Mouse (Mus musculus) right cerebral cortex, adult 2 months (tissue): ENCODE data around the gene Snx5.

Experiments used
- DNase-seq, 2 experiments: peaks; one replicate each; pipeline ENCODE4 v3.0.0; 2021 to 2022; ENCODE audit warnings: low spot score in 2 of 2

The Snx5 gene

GRCm38 (mm10) chr2:144267004-144267730 is 3.5 kb downstream of the Snx5 start:
- no peak for DNase-seq

DNA sequence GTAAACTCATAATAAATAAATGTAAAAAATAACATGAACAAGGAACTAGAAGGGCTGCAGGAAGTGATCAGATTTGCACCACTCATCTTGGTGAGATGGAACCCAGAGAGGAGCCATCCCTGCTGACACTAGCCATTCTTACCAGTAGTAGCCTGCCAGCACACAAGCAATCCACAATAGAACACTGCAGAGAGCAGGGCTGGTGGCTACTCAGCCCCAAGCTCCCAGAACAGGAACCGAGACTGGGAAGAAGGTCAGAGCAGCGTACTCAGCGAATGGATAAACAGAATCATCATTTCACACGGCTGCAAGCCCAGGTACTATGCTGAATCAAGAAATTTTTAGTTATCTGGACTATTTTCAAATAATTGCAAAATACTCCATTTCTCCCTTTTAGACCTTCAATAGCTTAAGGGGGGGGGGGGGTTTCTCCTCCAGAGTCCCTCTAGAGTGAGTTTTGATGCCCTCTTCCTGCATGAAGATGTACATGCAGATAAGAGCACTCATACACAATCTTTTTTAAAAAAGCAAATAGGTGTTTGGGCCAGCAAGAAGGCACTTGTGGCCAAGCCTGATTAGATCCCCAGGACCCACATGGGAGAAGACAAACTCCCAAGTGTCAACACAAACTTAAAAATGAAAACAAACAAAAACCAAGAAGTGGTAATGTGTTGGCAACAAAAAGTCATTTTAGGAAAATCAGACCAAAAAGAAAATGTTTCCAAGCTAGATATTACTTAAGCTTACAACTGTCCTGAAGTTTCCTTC is 4.6 kb downstream of the Snx5 start:
- no peak for DNase-seq

- no peak for DNase-seq
Measured at GRCm38 (mm10) chr2:144265120-144265488, 5.6 kb downstream of the Snx5 start.

GRCm38 (mm10) chr2:144264398-144265119 is 6.1 kb downstream of the Snx5 start:
- DNase-seq: no peak

GRCm38 (mm10) chr2:144262837-144263236 is 7.9 kb downstream of the Snx5 start:
- DNase-seq: no peak

DNA sequence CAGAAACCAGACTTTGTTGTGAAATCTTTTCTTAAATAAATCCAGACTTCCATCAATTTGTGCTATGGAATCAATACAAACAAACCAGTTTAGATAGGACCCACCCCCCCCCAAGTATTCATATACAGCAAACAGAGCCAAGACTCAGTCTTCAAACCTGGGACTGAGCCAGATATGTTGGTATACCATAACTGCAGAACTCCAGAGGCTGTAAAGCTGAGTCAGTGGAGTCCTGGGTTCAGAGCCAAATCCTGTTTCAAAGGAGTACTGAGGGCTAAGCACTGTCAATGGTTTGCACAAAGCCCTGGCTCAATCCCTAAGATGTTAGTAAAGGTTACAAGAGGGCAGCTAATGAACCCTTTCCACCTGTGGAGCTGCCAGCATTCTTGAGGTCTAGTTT is 20.6 kb downstream of the Snx5 start:
- no peak for DNase-seq

GRCm38 (mm10) chr2:144248613-144249376 is 21.9 kb downstream of the Snx5 start:
- no peak for DNase-seq

DNA sequence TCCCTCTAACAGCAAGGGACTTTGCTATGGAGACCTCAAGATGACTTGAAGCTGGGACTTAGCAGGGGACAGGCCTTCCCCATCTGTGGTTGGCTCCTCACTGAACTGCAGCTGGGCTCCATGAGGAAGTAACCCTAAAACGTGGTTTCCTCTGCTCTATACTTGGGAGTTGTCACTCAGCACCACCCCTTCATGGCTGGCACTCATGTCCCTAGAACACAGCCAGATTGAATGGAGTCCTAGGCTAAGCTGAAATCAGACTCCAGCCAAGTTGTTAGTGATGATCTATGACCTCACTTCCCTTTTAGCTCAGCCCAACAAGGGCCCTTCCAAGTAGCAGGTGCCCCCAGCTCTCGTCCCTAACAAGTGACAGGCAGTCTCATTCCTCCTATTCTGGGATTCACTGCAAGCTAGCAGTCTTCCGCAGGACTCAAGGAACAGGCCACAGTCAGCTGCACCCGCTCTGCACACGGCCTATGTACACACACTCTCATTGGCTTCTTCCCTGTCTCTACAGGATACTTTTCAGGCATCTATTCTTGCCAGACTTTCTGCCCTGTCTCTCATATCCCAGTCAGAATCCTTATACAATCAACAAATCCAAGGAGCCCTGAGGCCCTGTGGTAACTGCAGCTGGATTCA is 23.2 kb downstream of the Snx5 start:
- no peak for DNase-seq

- DNase-seq: no peak
Measured at GRCm38 (mm10) chr2:144246270-144246669, 24.4 kb downstream of the Snx5 start.

GRCm38 (mm10) chr2:144245464-144245863 is 25.2 kb downstream of the Snx5 start:
- DNase-seq: no peak

DNA sequence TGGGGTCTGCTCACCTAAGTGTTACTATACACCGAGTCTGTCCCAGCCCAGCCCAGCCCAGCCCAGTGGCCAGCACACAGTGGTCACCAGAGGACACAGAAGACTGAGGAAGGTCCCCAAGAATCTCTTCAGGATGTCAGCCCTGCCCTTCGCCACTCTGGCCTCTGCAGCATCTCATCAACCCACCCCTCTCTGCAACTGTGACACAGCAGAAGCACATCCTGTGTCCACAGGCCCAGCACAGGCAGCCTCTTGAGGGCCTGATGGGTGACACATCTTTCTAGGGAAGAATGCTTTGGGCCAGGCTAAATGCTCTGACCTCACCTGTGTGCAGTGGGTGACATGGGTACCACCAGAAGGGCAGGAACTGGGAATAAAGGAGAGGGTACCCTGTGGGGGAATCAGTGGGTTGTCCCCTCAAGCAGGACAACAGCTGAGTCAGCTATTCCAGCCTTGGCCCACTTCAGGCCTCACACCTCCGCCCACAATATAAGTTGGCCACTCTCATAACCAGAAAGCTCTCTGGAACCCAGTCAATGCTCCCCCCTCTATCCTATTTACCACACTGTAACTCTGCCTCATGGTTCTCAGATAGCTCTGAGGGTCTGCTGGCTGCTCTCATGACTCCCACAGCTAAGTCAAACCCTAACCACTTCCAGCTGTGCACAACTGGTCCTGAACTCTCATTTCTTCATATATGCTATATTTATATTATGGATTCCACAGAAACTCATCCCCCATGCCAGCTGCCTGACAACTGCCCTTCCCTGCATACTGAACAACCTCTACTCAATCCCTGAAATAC is 30.4 kb downstream of the Snx5 start:
- DNase-seq: no peak

DNA sequence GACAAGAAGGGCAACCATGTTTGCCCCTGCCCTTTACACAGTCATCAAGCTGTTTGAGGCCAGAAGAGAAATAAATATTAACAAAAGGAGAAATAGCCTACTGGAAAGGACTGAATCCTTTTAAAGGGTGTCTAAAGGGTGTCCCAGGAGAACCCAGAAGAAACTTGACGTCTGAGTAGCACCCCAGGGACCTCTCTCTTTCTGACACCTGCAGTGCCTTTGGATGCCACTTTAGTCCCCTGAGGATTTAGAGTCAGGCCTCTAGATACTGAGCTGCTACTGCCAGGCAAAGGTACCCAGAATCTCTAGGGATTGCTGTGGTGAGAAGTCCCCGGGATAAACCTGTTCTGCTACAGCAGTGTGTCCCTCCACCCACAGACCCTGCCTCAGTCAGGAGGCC is 31.4 kb downstream of the Snx5 start:
- DNase-seq: no peak

- DNase-seq: no peak
Measured at GRCm38 (mm10) chr2:144238341-144238740, 32.4 kb downstream of the Snx5 start.

GRCm38 (mm10) chr2:144236791-144237584 is 33.7 kb downstream of the Snx5 start:
- DNase-seq: no peak

GRCm38 (mm10) chr2:144235776-144236175 is 34.9 kb downstream of the Snx5 start:
- DNase-seq: no peak

DNA sequence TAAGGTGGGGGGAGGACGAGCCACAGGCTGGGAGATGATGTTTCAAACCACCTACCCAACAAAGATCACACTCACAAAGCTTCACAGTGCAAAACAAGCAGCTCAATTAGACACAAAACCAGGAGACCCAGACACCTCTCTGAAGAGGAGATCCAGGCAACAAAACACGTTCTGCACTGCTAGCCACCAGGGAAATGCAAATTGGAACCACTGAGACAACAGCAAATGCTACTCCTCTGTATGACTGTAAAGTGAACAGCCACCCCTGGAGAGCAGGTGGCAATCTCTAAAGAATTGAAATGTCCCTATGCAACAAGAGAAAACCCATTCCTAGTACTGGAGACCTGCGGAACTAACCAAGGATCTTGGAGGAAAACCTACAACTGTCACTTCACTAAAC is 37.2 kb downstream of the Snx5 start:
- DNase-seq: no peak

- DNase-seq: no peak
Measured at GRCm38 (mm10) chr2:144231115-144231514, 39.6 kb downstream of the Snx5 start.

DNA sequence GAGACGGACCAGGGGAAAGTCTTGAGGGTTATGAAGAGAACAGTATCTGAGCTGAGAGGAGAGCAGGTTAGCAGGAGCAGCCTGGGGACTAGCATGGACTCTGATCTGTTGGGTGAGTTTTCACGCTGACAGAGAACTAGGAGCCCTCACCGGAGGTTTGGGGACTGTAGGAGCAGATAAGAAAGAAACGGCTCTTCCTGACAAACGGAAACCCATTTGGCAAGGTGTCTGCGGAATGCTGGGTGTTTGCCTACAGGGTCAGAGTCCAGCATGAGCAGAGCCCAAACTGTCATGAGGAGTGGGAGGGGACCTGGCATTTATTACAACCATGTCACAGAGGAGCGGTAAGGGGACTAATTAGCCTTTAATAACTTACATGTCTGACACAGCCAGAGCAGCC is 40.2 kb downstream of the Snx5 start:
- DNase-seq: no peak

DNA sequence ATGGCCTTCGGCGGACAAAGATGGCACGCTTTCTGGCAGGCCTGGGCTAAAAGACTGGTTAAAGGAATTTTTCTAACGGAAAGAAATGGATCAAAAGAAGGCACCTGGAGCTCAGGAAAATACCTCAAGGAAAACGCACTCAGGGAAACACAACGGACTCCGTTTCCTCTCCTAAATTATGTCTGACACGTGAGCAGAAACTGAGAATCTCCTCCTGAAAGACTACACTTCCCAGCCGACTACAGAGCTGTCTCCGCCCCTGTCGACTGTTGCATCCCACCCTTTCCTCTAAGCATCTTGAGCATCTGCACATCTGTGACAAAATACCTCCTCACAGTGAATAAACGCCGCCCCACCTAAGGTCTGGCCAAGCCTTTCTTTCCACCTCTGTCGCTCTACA is 41.1 kb downstream of the Snx5 start:
- no peak for DNase-seq
